In the genomic region with DNA sequence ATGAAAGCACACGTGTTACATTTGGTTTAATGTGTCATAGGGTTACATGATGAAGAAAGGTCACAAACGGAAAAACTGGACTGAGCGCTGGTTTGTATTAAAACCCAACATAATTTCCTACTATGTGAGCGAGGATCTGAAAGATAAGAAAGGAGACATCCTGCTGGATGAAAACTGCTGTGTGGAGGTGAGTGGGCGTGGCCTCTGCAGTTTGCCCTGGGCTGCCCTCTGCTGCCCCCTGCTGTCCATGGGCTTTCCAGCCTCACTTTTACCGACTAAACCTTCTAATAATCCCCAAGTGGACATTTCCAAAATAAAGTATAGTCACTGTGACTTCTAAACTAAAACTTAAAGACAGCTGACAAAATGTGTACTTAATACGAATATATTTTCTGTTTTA, we compare ENCODE assay signal across 9 mouse cellular contexts. TPM values are rescaled to one million over a fixed set of nuclear protein-coding genes. Genes with fewer than 3 reads are reported as not detected.
DNase-seq lines count a peak whose midpoint lies in the region; ATAC-seq and TF ChIP-seq lines count a peak whose summit lies in the region.
"Had no signal": no experiment of that assay in that cellular context is flagged by ENCODE, and none has a peak within 500 bp of the region (broad histone marks: within the 10 kb centered on the region; RNA-seq: fewer than 3 reads in every experiment).

No protein-coding gene starts in this region.

- no peak overlapping the region for H3K4me2 ChIP-seq in kidney, postnatal 0 days (ENCODE audit: low read length)
- no peak overlapping the region for H3K4me2 ChIP-seq in liver, embryonic 12.5 days
- H3K4me2 ChIP-seq: heart, embryonic 13.5 days had no signal

- peak; percentile 86 for TF ChIP-seq CTCF in G1E (IDR thresholded peaks at IDR 0.05; ENCODE audit: low read depth, low read length)
- TF ChIP-seq CTCF in kidney, postnatal 0 days (IDR thresholded peaks at IDR 0.05; ENCODE audit: low read depth), result peak; percentile 99

- no peaks in the 10 kb centered on the region for H3K9me3 ChIP-seq in G1E (replicated peaks)
- no peaks in the 10 kb centered on the region for H3K9me3 ChIP-seq in kidney, postnatal 0 days (replicated peaks; ENCODE audit: low read length)
- H3K9me3 ChIP-seq in liver, embryonic 12.5 days (replicated peaks), result no peaks in the 10 kb centered on the region
- H3K9me3 ChIP-seq: heart, embryonic 13.5 days had no signal

- no peak overlapping the region for H3K4me3 ChIP-seq in G1E (ENCODE audit: low read depth, low read length)
- H3K4me3 ChIP-seq in kidney, postnatal 0 days (replicated peaks; ENCODE audit: low read depth, low read length), result no peak overlapping the region
- H3K4me3 ChIP-seq in liver, embryonic 12.5 days, result no peak overlapping the region
- H3K4me3 ChIP-seq: heart, embryonic 13.5 days had no signal

- H3K36me3 ChIP-seq in G1E (replicated peaks), result peaks cover 72% of the 10 kb centered on the region
- no peaks in the 10 kb centered on the region for H3K36me3 ChIP-seq in kidney, postnatal 0 days (ENCODE audit: insufficient read depth, low read length)
- H3K36me3 ChIP-seq in liver, embryonic 12.5 days, result peaks cover 15% of the 10 kb centered on the region

- WGBS in kidney, postnatal 0 days, result 24% methylated on average over 7 of the region's 7 CpGs
- WGBS in liver, embryonic 12.5 days (ENCODE audit: insufficient replicate concordance), result 20% methylated on average over 7 of the region's 7 CpGs

- intact Hi-C loops in gastrocnemius, postnatal 14 days (cut with DNase I; ENCODE audit: low total_unique reads), result no loop called here

- H3K27me3 ChIP-seq in G1E (ENCODE audit: insufficient read depth, low read length), result no peaks in the 10 kb centered on the region
- H3K27me3 ChIP-seq in kidney, postnatal 0 days (ENCODE audit: insufficient read depth, low read length), result no peaks in the 10 kb centered on the region
- H3K27me3 ChIP-seq in liver, embryonic 12.5 days (replicated peaks), result no peaks in the 10 kb centered on the region
- H3K27me3 ChIP-seq: heart, embryonic 13.5 days had no signal

- H3K9ac ChIP-seq in kidney, postnatal 0 days (ENCODE audit: low read depth, low read length), result no peak overlapping the region
- no peak overlapping the region for H3K9ac ChIP-seq in liver, embryonic 12.5 days
- H3K9ac ChIP-seq: heart, embryonic 13.5 days had no signal

- DNase-seq in 3134 (ENCODE audit: extremely low read depth, insufficient read length, low spot score) (peak; percentile 62), G1E (ENCODE audit: low spot score) (peak; percentile 57)
- peak; percentile 70 to 80 for DNase-seq in cerebellum, adult 18-20 months
- peak; percentile 90 for DNase-seq in gastrocnemius, postnatal 14 days
- DNase-seq in kidney, postnatal 0 days (ENCODE audit: low spot score), result peak; percentile 95
- DNase-seq in retina, embryonic 14.5 days (ENCODE audit: low spot score), result peak; percentile 88
- DNase-seq in thymus, postnatal 36 days, result peak; percentile 80 to 85

- no peak overlapping the region for H3K27ac ChIP-seq in kidney, postnatal 0 days
- no peak overlapping the region for H3K27ac ChIP-seq in liver, embryonic 12.5 days
- H3K27ac ChIP-seq: heart, embryonic 13.5 days had no signal

- 0 out of 2 replicates have a peak, but pooled peaks have one; percentile 36 for ATAC-seq in G1E (ENCODE audit: extremely low read depth, insufficient number of reproducible peaks, low FRiP score, poor library complexity, severe bottlenecking)
- 0 out of 2 replicates have a peak, but pooled peaks have one; percentile 40 for ATAC-seq in kidney, postnatal 0 days (replicated peaks; ENCODE audit: low FRiP score, low read depth)
- ATAC-seq in liver, embryonic 12.5 days, result peak; percentile 51; the same call in 1 of the 2 replicates

- H3K4me1 ChIP-seq in G1E (ENCODE audit: insufficient read depth, low read depth, low read length), result peaks cover 23% of the 10 kb centered on the region
- H3K4me1 ChIP-seq in kidney, postnatal 0 days (replicated peaks; ENCODE audit: insufficient read depth, low read length), result no peaks in the 10 kb centered on the region
- H3K4me1 ChIP-seq in liver, embryonic 12.5 days, result peaks cover 23% of the 10 kb centered on the region

RNA-seq across cellular contexts. Expression of a gene that starts 44.3 kb away (rescaled TPM):
- total RNA-seq in G1E (2014; fragmentation: Nextera tagmentation) (78.3 and 93.9 TPM in 2 replicates), G1E (2017) (201 and 233 TPM in 2 replicates)
- 50.4 and 56.0 TPM in 2 replicates for polyA plus RNA-seq in G1E (2012)
- 1 to 10 TPM; 8.3 to 9.0 TPM for total RNA-seq in gastrocnemius, postnatal 14 days (2021)
- 23.3 and 26.0 TPM in 2 replicates for polyA plus RNA-seq in kidney, postnatal 0 days (2015; fragmentation: Nextera tagmentation; extraction: Ambion mirVana)
- polyA plus RNA-seq in liver, embryonic 12.5 days (2016; fragmentation: Nextera tagmentation; extraction: Ambion mirVana), result 17.4 and 17.7 TPM in 2 replicates
